Mouse (Mus musculus) layer of hippocampus, postnatal 10 days (tissue): ENCODE measurements at regions not wholly inside any gene's neighbourhood (a gene's known extent, or its start where the extent isn't known, plus 50 kb on each side); places are given as distances from the start of the nearest gene placed in this dataset.
"Not testable (repeated sequence)": the region's sequence is repeated elsewhere in the genome, so short reads cannot be mapped to it uniquely, and the experiment has no call there.

ENCODE experiments used
- DNase-seq, 2 experiments: peaks; one replicate each; pipeline ENCODE4 v3.0.0; 2021; ENCODE audit warnings: low spot score in 2 of 2

- DNase-seq: peak; percentile 5 to 17
Observed at GRCm38 (mm10) chr12:62631888-62632490, 1109.0 kb downstream of the Lrfn5 start.

GRCm38 (mm10) chr12:62664602-62665001, 1141.7 kb downstream of the Lrfn5 start:
- no peak for DNase-seq

- DNase-seq: not testable (repeated sequence)
Observed at GRCm38 (mm10) chr12:62707198-62707597, 1184.2 kb downstream of the Lrfn5 start.
